Mouse (Mus musculus) liver, adult 2 months (tissue): Measurements from ENCODE around the gene Mfsd10. TPM values are rescaled to one million over a fixed set of nuclear protein-coding genes. Genes with fewer than 3 reads are reported as not detected.

ENCODE experiments used
- DNase-seq: peaks from one replicate; pipeline ENCODE4 v3.0.0-alpha.2; 2011; ENCODE audit warnings: low read depth, low spot score; ENCODE audit errors: extremely low read depth
- H3K27ac ChIP-seq: fragments of 200-500 bp; replicated peaks from 2 replicates; pipeline ENCODE4 v1.5.1; 2012; ENCODE audit warnings: low read depth, mild to moderate bottlenecking, control low read depth, inconsistent platforms, low read length; ENCODE audit not compliant: insufficient read depth
- H3K27me3 ChIP-seq: fragments of 200-500 bp; 2 replicates; pipeline ENCODE4 v1.6.1; 2012; ENCODE audit warnings: mild to moderate bottlenecking, moderate library complexity, low read length, inconsistent platforms; ENCODE audit not compliant: control insufficient read depth, insufficient read depth
- H3K36me3 ChIP-seq: fragments of 200-500 bp; 2 replicates; pipeline ENCODE4 v1.6.1; 2012; ENCODE audit warnings: low read length, inconsistent platforms; ENCODE audit not compliant: control insufficient read depth, insufficient read depth
- H3K4me1 ChIP-seq: fragments of 200-500 bp; 2 replicates; pipeline ENCODE4 v1.6.1; 2011; ENCODE audit warnings: low read length; ENCODE audit not compliant: control insufficient read depth, insufficient read depth
- H3K4me3 ChIP-seq: fragments of 200-500 bp; 2 replicates; pipeline ENCODE4 v1.5.1; 2011; ENCODE audit warnings: low read depth, mild to moderate bottlenecking, control low read depth, low read length, moderate library complexity; ENCODE audit not compliant: insufficient read depth
- H3K79me2 ChIP-seq: fragments of 200-500 bp; 2 replicates; pipeline ENCODE4 v1.6.1; 2012; ENCODE audit warnings: inconsistent platforms, mild to moderate bottlenecking, low read length, moderate library complexity; ENCODE audit not compliant: control insufficient read depth, insufficient read depth
- H3K9ac ChIP-seq: fragments of 200-500 bp; 2 replicates; pipeline ENCODE4 v1.6.1; 2012; ENCODE audit warnings: low read depth, mild to moderate bottlenecking, control low read depth, inconsistent platforms, low read length
- CTCF ChIP-seq: fragments of 200-500 bp; IDR thresholded peaks from 2 replicates; pipeline ENCODE4 v1.5.1; 2011; ENCODE audit warnings: low read depth, low read length, control low read depth
- POLR2A ChIP-seq: fragments of 200-500 bp; IDR thresholded peaks from 2 replicates; pipeline ENCODE4 v1.6.1; 2011; ENCODE audit warnings: low read length, control low read depth; ENCODE audit not compliant: insufficient read depth; ENCODE audit errors: extremely low read depth
- WGBS: fragments of 180-500 bp; shearing (Covaris S2); methylation state at CpG from one replicate; pipeline ENCODE4 v1.1.7; 2018; 5-methylcytosine and 5-hydroxymethylcytosine counted together
- polyA plus RNA-seq: library from polyadenylated mRNA; depleted of rRNA; stranded (reverse); fragments of >200 nt; gene quantifications from 2 replicates; pipeline ENCODE4 v1.2.3, GENCODE M21; 2012
- total RNA-seq: library from RNA; depleted of rRNA; stranded (reverse); fragments of >200 nt; gene quantifications from 2 replicates; pipeline ENCODE4 v1.2.3, GENCODE M21; 2014

Mfsd10 gene
- total and polyA plus RNA-seq, 2 experiments: 3.9 to 26.6 TPM

DNA sequence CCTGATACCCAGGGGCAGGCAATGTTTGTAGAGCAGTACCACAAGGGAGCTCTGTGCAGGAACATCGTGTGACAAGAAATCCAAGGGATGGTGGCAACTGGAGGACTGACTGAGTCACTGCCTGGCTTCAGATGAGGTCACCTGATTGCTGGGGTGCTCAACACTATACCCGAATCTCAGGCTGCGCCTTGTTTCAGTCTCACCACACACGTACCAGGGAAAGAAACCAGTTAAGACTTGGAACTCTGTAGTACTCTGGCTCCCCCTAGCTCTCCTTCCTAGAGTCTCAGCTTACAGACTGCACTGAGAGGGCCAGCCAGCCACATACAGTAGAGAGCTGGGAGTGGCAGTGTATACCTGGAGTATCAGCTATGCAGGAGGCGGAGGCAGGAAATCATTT is 5.9 kb upstream of the Mfsd10 start:
- Histone ChIP-seq H3K9ac (no peak overlapping the region), H3K27me3 (no peaks in the 10 kb centered on the region), H3K4me3 (no peak overlapping the region), H3K79me2 (no peaks in the 10 kb centered on the region), H3K36me3 (peaks cover 53% of the 10 kb centered on the region), H3K4me1 (peaks cover 2% of the 10 kb centered on the region; the same call in 1 of the 2 replicates), H3K27ac (no peak overlapping the region)
- 86% methylated on average over 5 of the region's 5 CpGs for WGBS
- no peak for DNase-seq
- TF ChIP-seq POLR2A (no peak), CTCF (no peak; the same call in none of the 2 replicates)

DNA sequence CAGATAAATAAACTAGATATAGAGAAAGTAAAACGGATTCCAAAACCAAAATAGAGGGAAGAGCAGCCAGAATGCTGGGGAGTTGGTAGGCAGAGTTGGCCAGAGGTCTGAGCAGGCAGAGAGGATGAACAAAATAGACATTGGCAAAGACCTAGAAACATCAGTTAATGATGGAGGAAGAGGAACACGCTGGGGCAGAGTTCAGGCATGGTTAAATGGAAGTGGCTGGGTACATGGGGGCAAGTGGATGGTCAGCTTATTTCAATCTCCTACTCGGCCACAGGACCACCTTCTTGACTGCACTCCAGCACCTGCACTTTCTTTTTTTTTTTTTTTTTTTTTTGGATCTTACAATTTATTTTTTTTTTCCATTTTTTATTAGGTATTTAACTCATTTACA is 5.0 kb upstream of the Mfsd10 start:
- Histone ChIP-seq H3K36me3 (peaks cover 47% of the 10 kb centered on the region), H3K4me1 (peaks cover 5% of the 10 kb centered on the region), H3K4me3 (no peak overlapping the region), H3K27me3 (no peaks in the 10 kb centered on the region), H3K79me2 (no peaks in the 10 kb centered on the region), H3K9ac (no peak overlapping the region), H3K27ac (no peak overlapping the region)
- TF ChIP-seq CTCF (no peak), POLR2A (no peak)
- no peak for DNase-seq
- 74% methylated on average over 3 of the region's 3 CpGs for whole genome bisulfite sequencing

DNA sequence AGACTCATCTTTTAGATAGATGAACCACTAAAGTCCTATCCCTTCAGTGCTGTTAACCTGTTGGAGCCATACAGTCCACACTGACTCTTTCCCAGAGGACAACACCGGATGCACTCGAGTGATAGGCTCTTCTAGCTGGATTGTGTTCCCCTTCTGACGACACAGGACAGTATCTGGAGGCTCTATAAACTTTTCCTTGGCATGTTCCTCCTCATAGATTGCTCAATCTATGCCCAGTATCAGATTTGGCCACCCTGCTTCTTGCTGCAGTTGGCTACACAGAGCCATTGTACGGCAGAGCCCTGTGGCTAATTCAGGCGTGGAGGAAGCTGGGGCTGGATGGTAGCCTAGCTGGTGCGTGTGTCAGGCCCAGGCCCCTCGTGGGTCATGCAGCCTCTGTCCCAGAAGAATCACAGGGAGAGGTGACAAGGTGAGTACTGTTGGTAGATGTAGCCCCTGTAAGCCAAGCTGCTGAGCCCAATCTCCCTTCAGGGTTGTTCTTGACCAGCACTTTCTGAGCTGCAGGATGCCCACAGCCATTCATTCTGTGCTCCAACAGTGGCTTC is 662 bp upstream of the Mfsd10 start:
- TF ChIP-seq CTCF: no peak
- no peak for TF ChIP-seq POLR2A
- Histone ChIP-seq H3K27ac (no peak overlapping the region), H3K9ac (no peak overlapping the region), H3K27me3 (no peaks in the 10 kb centered on the region), H3K4me3 (no peak overlapping the region), H3K36me3 (peaks cover 14% of the 10 kb centered on the region), H3K4me1 (peaks cover 5% of the 10 kb centered on the region), H3K79me2 (no peaks in the 10 kb centered on the region)
- WGBS: 26% methylated on average over 7 of the region's 7 CpGs
- DNase-seq: peak; percentile 62

DNA sequence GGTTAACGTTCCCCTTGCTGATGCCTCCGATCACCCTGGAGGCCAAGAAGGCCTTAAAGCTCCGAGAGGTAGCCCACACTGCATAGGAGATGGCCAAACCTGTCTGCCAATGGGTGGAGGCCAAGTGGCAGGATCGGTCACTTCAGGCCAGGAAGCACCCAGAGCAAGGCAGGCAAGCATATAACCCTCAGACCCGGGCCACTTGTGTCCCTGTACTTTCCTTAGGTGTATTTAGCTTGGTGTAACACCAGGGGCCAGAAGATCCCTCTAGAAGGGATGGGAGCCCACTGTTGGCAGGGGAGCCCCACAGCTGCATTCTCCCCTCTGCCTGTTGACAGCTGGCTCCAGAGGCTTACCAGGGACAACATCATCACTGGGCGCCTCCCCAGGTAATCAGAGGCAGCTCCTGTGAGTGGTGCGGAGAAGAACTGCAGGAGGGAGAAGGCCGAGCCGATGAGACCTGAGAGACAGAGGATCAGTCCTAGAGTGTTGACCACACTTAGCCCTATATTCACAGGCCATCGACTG is 1.3 kb downstream of the Mfsd10 start:
- Histone ChIP-seq H3K36me3 (peaks cover 16% of the 10 kb centered on the region), H3K27ac (no peak overlapping the region), H3K9ac (no peak overlapping the region), H3K79me2 (no peaks in the 10 kb centered on the region), H3K4me3 (no peak overlapping the region), H3K4me1 (peaks cover 5% of the 10 kb centered on the region), H3K27me3 (no peaks in the 10 kb centered on the region)
- 75% methylated on average over 10 of the region's 10 CpGs for WGBS
- DNase-seq: no peak
- TF ChIP-seq POLR2A: no peak
- TF ChIP-seq CTCF: no peak

DNA sequence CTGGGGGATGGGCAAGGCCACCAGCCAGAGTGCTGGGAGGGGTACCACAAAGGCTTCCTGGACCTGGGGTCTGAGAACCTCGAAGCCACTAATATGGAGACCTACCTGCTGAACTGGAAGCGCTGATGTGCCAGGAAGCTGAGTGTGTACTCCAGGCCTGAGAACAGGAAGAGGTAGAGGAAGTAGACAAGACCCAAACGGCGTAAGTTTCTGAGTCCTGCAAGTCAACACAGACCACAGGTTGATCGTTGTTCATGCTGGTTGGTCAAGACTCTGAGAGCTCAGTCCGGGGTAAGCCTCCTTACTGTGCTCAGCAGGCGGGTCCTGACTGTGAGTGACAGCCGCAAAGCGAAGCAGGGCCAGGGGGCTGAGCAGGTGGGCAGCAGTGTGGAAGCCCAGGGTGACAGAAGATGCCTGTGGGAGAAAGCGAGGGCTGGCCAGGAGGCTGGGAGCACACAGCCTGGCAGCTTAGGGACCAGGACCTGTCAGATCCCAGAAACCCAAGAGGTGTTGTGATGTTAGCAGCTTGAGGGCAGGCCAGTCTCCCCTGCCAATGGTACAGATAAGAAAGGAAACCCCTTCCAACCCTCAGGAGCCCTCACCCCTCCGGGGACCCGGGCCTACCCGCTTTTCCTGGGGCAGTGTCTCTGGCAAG is 2.1 kb downstream of the Mfsd10 start:
- WGBS: 84% methylated on average over 13 of the region's 13 CpGs
- Histone ChIP-seq H3K9ac (no peak overlapping the region), H3K27me3 (no peaks in the 10 kb centered on the region), H3K79me2 (no peaks in the 10 kb centered on the region), H3K36me3 (peaks cover 13% of the 10 kb centered on the region), H3K4me1 (peaks cover 5% of the 10 kb centered on the region), H3K27ac (no peak overlapping the region), H3K4me3 (no peak overlapping the region)
- TF ChIP-seq CTCF (no peak), POLR2A (no peak)
- DNase-seq: no peak

DNA sequence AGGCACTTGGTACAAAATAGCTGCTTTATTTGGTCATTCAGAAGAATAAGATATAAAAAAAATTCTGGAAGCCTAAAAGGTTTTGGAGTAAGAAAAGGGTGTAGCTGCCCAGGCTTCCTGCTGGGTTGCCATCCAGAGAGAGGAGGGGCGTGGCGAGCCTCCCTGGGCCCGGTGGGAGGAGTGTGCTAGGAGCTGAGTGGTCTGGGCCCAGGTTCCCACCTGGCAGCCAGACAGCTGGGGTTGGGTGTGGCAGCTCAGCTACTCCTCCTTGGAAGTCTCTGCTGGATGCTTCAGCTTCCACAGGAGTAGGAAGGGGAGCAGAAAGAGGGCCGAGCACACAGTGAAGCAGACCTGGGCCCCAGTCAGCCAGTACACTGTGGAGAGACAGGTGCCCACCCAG is 3.4 kb downstream of the Mfsd10 start:
- no peaks in the 10 kb centered on the region for H3K27me3 ChIP-seq
- no peak overlapping the region for H3K4me3 ChIP-seq
- peaks cover 9% of the 10 kb centered on the region for H3K36me3 ChIP-seq
- 81% methylated on average over 4 of the region's 4 CpGs for WGBS
- no peak for DNase-seq
- peaks cover 5% of the 10 kb centered on the region for H3K4me1 ChIP-seq
- H3K9ac ChIP-seq: no peak overlapping the region
- TF ChIP-seq CTCF (no peak), POLR2A (no peak)
- no peak overlapping the region for H3K27ac ChIP-seq
- H3K79me2 ChIP-seq: no peaks in the 10 kb centered on the region
